Mouse (Mus musculus): ENCODE data around the gene Nmnat2. TPM values are rescaled to one million over a fixed set of nuclear protein-coding genes. Genes with fewer than 3 reads are reported as not detected.

Nmnat2 gene
- total RNA-seq (2022) = 100 to 1,000 TPM; 137 to 148 (median 140) TPM

DNA sequence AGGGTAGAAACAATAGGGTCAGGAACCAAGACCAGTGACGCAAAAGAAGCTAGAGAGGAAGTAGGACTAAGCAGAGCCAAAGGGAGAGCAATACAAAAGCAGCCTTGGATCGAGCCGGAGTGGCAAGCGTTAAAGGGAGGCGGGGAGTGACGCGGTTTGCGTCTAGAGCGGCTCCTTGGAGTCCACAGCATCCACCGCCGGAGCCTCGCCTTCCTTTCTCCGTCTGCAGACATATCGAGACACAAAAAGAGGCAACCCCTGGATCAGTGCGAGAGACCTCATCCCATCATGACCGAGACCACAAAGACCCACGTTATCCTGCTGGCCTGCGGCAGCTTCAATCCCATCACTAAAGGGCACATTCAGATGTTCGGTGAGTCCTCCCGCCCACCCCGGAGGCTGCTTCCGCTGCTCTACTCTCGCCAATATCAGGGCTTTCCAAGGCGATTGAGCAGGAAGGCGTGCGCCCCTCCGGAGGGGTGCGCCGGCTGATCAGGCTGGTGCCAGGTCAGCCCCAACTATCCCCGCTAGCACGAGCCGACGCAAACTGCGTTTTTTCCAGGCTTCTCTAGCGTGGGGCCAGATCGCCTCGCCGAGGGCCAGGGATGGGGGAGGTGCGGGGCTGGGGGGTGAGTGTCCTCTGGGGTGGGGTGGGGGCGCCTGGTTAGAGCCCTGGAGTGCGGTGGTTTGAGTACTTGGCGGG is at the start of gene Nmnat2:
TSS of gene Nmnat2 (plus strand) at position 173 of the 703 bp plus-strand sequence.
- DNase-seq (ENCODE audit: low spot score in 2 of 2) = peak; percentile 59 to 76

DNA sequence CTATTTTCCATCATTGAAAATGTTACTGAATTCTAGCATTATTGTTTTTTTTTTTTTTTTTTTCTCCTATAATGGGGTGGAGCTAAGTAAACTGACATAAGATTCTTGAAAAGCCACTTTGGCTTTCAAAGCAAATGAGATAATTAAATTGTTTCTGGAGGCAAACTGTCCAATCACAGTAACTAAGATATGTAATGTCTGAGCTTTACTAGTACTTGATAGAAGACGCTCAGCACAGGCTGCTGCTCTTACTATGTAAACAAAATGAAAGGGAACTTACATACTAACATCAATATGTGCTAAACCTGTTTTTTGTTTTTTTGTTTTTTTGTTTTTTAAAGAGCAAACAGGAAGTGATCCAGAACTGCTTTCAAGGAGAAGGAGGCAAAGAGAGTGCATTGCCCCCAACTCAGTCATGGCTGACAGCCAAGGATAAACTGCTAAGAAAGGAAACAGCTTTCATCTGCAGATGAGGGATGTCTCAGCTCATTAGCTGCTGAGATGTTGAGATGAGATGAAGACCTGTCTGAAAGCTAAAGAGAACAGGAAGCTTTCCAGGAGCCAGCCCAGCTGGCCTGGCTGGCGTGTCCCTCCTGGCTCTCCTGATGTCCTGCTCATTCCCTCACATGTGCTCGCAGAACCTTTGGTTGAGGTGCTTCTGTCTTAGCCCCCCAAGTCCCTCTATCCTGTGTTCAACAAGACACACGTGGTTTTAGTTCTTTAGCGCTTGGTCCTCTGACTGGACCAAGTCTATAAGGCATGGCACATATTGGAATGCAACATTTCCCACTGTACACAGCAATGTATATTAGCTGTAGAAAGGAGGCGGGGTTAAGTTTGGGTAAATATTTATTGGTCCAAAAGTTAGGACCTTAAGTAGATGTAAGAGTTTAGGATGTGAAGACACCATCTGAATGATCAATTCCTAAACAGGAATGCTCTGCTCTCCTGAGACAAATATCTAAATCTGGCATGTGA is 41.0 kb upstream of the Nmnat2 start:
- no peak for DNase-seq (ENCODE audit: low spot score in 2 of 2)

DNA sequence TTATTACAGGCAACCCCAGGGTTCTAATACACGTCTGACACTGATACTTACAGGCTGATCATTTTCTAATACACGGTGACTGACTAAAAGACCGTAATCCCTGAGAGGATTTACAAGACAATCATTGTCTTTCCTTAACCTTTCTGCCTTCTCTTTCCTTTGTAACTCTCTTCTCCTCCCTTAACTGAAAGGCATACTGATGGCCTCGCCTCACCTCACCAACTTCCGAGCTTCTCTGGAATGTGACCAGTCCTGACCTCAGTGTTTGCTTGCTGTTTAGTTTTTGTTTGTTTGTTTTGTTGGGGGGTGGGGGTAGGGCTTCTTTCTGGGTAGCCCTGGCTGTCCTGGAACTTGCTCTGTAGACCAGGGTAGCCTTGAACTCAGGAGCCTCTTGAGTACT is 39.0 kb upstream of the Nmnat2 start:
- no peak for DNase-seq (ENCODE audit: low spot score in 2 of 2)

DNA sequence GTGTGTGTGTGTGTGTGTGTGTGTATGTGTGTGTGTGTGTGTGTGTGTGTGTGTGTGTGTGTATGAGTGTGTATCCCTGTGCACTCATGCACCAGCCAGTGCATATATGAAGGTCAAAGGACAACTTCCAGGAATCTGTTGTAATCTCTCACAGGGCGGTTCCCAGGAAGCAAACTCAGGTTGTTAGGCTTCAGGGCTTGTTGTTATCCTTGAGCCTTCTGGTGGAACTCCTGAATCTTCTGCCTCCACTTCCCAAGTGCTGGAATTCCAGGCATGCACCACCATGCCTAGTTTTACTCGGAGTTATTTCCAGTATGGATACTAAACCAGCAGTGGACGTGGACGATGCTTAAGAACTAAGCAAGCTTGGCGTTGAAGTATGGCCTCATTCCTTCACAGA is 37.9 kb upstream of the Nmnat2 start:
- DNase-seq (ENCODE audit: low spot score in 2 of 2) = no peak

DNA sequence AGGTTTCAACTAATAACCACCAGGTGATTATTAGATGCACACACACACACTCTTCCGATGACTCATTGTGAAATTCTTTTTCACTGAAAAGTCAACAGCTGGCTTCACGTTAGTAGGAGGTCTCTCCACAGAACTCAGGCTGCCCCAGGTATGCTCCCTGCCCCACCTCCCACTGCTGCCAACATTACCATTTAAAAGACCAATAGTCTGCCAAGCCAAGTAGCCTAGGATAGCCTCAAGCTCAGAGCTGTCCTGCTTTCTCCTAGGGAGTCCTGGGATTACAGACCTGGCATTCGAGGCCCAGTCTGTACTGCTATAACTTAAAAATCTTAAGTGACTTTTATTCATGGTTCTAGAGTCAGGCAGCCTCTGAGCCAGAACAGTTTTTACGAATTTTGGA is 37.2 kb upstream of the Nmnat2 start:
- DNase-seq (ENCODE audit: low spot score in 2 of 2) = no peak

DNA sequence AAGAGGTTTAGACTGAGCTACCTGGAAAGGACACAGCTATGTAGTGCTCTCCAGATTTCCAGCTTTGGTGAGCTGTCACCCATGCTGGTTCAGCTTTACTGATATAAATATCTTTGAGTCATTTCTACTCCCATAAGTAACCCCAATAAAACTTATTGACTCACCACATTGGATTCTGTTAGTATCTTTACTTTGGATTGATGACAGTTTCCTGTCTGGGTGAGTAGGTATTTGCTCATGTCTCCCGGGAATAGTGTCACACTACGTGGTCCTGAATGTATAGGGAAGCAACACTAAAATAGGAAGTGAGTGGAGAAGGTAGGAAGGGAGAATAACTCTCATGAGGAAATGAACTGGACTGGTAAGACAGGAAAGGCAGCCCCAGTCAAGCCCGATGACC is 33.0 kb upstream of the Nmnat2 start:
- no peak for DNase-seq (ENCODE audit: low spot score in 2 of 2)

DNA sequence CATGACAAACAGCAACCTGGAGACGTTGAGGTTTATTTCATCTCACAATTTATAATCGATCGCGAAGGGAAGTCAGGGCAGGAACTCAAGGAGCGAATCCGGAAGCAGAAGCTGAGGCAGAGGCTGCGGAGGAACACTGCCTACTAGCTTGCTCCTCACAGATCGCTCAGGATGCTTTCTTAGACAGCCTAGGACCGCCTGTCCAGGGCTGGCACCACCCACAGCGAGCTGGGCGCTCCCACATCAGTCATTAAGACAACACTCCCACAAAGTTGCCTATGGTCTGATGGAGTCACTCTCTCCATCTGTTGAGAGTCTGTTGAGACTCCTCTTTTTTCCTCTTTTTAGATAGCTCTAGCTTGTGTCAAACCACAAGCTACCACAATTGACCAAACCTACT is 20.8 kb upstream of the Nmnat2 start:
- no peak for DNase-seq (ENCODE audit: low spot score in 2 of 2)

DNA sequence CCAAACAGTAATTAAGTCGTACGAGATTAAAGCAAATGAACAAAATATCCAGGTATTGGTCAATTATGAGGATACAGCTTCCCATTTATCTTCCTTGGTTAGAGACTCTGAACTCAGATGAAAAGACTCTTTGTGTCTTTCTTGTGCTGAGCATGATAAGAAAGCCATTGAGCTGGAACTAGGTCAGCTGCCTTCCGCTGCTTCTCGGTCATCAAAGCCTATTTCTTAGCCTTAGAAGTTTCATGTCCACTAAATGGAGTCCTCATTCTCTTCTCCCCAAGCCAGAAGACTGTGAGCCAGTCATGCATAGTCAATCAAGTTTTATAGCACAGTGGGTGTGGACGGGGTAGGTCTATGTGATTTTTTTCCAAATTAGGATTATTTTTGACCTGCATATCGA is 19.3 kb upstream of the Nmnat2 start:
- no peak for DNase-seq (ENCODE audit: low spot score in 2 of 2)

DNA sequence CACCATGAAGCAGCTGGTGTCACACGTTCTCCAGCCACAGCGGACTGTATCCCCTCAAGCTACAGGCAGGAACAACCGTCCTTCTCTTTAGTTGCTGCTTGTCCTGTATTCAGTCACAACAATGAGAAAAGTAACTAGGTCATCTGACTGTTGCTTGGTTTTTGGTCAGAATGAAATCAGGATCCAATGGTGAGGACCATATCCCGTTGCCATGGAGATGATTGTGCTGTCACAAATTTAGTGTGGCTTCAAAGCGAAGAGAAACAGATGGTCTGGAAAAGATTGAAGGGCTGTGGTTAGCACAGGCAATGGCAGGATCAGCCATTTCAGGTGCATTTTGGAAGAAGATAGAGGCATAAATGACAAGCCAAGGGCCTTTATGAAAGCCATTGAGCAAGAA is 18.4 kb upstream of the Nmnat2 start:
- no peak for DNase-seq (ENCODE audit: low spot score in 2 of 2)

DNA sequence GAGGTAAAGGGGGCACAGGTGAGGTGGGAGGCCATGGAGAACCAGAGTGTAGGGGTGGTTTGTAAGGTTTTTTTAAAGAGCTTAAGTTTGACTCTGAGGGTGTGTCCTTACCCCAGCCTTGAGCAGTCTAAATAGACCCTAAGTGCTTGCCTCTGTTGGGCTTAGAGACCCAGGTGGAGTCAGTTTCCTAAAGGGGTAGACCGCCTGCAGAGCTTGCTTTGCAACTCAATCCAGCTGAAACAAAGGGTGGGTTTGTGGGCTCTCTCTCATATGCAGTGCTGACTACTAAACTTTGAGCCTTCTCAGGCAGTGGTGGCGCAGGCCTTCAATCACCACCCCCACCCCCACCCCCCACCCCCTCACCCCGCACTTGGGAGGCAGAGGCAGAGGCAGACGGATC is 11.8 kb upstream of the Nmnat2 start:
- no peak for DNase-seq (ENCODE audit: low spot score in 2 of 2)

DNA sequence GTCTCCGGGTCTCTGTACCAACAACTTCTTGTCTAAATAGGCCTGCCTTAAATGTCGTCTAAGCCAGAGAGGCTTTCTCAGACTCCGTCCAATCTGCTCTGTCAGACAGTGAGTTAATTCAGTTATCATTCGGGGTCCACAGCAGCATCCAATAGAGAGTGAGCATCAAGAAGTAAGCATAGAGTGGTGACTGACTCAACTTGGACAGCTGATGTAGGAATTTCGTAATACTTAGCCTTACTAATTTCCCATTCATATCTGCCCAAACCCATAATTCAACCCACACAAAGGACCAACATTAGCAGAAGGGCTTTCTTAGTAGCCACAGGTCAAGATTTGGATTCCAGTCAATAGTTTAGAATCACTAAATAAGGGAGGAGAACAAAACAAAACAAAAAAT is 626 bp upstream of the Nmnat2 start:
- no peak for DNase-seq (ENCODE audit: low spot score in 2 of 2)

DNA sequence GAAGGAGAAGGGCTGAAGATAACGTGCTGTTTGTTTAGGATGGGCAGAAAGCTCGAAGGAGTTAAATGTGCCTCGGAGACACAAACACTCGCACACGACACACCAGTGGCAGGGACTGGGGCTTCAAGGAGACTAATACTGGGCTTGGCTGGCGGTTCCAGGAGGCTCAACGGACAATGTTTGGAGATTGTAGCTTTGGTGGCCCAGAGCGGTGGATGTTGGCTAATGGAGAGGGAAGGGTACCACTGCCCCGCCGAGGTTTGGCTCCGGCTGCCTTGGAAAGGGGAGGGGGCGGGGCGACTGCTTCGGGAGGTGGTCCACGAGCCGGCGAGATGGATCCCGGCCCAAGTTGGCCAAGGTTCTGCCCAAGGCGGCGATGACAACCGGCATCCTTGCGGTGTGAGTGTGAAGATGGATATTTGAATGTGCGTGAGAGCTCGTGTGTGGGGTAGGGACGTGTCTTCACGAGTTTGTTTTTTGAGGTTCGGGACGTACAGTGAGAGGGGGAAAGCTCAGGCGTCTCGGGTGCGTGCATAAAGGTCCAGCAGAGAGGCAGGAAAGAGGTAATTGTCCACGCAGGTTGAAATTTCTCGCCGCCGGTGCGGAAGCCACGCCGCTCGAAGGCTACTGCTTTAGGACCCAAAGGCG is 895 bp downstream of the Nmnat2 start:
- DNase-seq (ENCODE audit: low spot score in 2 of 2) = no peak

DNA sequence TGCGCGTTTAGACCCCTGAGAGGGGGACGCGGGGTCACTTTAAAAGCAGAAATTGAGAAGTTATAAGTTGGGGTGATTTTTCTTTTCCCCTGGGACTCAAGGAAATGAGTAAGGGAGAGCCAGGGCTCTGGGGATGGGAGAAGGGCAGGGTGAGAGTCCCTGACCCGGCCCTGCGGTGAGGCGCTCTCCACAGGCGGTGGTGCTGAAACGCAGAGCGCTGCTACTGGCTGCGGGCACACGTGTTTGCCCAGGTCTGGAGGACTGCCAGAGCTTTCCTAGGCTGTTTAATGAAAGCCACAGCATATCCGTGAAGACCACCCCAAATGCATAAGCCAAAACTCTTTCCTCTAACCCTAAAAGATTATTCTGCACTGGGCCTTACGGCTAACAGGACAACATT is 1.4 kb downstream of the Nmnat2 start:
- no peak for DNase-seq (ENCODE audit: low spot score in 2 of 2)

DNA sequence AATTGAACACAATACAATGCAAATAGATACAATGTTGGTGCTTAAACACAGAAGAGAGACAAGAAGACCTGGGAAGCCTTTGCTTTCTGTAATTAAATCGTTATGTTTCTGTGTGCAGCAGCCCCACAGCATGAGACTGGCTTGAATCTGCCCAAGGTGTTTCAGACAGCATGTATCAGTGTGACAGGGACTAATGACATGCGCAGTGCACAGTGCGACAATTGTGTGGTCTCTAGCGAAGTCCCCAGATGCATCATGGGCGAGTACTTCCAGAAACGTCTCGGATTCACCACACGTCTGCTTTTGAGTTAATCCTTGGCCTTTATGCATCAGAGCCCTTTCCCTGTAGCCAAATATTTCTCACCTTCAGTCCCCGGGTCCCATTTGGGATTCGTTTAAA is 9.6 kb downstream of the Nmnat2 start:
- DNase-seq (ENCODE audit: low spot score in 2 of 2) = no peak

DNA sequence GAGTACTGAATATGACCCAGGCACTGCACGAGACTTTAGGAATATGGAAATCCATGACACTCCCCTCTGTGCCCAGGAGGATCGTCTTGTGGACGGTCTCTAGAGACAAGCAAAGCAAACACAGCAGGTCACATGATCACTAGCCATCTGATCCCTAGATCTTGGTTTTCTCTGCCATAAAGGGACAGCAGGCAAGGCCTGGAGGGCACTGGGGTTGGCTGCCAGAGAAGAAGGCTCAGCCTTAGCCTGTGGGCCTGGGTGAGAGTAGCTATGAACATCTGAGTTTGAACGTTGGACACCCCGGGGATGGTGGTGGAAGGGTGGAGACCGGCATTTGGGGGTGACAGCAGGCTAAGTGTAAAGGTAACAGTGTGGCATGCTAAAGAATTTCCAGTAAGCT is 11.4 kb downstream of the Nmnat2 start:
- DNase-seq (ENCODE audit: low spot score in 2 of 2) = no peak

DNA sequence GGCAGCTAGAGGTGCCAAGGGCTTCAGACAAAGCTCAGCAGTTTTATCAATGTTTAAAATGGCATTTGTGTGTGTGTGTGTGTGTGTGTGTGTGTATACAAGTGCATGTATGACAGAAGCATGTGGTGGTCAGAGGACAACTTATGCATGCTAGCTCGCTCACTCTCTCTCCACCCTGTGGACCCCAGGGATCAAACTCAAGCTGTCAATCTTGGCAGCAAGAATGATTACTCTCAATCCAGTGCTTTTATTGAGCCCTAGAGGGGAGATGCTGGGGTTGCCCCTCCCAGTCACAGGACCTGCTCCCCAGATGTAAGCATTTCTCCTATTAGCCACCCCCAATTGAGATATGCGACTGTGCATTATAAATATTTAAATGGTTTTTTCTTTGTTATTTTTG is 11.9 kb downstream of the Nmnat2 start:
- DNase-seq (ENCODE audit: low spot score in 2 of 2) = no peak

DNA sequence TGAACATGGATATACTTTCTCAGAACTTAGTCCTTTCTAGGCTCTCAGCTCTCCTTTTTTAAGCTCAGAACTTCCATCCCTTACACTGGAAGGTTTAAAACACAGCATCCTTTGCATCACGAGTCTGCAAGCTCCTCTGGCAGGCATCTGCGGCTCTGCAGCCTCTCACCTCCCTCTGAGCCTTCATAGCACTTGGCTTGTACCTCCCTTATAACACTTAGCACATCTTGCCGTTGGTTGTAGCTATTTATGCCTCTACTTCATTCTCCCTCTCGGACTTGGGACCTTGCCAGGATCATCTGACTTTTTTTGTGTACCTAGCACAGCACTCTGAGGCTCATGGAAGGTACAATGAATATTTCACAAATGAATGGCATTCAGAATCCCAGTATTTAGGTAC is 14.3 kb downstream of the Nmnat2 start:
- DNase-seq (ENCODE audit: low spot score in 2 of 2) = no peak

DNA sequence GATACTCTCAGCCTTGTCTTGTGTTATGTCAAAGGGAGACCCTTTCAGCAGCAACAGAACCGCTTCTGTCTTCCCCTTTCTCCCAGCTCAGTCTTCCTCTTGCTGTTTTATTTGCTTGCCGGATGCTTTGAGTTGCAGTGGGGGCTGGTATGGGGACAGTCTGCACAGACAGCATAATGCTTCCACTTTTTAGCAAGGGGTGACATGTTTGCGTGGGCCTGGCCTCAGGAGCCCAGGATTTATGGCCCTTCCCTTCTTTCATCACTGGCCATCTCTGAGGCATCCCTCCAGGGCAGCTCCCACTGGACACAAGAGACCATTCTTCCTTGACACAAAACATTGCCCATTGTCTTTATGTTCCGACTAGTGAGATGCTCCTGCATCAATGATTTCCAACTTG is 18.2 kb downstream of the Nmnat2 start:
- DNase-seq (ENCODE audit: low spot score in 2 of 2) = no peak

DNA sequence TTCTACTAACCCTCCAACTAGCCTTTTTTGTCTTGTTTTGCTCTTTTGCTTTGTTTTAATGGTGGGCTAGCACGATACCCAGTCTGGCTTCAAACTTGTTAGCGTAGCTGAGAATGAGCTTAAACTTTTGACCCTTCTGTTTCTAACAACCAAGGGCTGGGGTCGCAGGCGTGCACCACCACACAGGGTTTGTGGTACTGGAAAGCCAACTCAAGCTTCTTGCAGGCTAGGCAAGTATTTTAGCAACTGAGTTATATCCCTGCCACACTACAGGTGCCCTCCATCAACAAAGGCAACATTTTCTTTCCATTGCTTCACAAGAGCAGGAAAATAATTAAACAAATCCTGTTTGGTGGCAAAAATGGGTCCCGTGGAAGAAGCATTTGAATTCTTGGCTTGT is 18.6 kb downstream of the Nmnat2 start:
- DNase-seq (ENCODE audit: low spot score in 2 of 2) = no peak

DNA sequence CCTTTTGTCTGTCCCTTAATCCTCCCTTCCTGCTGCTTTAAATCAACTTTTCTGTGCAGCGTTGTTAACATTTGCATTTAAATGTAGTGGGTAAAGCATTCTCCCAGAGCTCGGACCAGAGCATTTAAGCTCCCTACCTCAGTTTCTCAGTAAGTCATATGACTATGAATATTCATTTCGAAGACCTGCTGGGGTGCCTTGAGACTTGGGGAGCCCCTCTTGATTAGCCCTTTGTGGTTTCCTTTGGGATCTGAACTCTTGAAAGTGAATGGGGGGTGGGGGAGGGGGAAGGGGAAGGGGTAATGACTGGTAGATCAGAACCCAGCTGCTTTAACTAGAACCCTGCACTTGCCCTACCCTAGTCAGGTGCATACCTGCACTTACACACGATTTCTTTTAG is 19.1 kb downstream of the Nmnat2 start:
- no peak for DNase-seq (ENCODE audit: low spot score in 2 of 2)

DNA sequence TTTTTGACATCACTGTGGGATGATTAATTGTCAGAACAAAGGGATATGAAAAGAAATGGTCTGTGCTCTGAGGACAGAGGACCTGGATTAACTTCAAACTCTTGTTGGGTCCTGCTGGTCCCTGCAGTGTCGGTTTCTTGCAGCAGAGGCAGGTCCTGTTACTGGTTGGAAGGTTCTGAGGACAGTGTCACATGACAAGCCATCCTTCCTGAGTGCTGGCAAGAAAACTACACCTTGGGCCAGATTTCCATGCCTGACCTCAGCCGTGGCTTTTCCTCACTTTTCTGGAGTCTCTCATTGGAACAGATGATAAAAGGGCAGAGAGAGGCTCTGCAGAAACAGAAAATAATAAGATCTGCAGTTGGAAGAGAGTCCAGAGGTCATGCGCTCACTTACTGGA is 20.4 kb downstream of the Nmnat2 start:
- no peak for DNase-seq (ENCODE audit: low spot score in 2 of 2)

DNA sequence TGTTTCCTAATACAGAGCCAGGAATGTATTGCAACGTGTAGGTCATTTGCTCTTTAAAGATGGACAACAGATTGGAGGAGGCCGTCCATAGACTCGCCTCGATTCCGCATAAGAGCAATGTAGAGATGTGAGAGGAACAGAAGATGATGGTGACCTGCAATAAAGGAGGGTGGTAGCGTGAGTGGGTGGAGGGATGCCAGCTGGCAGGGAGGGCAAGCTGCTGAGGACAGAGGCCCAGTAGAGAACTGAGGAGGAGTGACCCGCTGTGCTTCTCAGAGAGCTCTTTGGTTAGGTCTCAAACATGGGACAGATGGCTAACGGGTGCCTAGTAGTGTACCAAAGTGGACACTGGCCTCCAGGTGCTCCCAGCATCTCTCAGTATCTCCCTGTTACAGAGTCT is 23.9 kb downstream of the Nmnat2 start:
- DNase-seq (ENCODE audit: low spot score in 2 of 2) = no peak
